Mouse (Mus musculus): ENCODE results near the gene Il1rapl1. TPM values are rescaled to one million over a fixed set of nuclear protein-coding genes. Genes with fewer than 3 reads are reported as not detected.

The Il1rapl1 gene
- total RNA-seq (2021), result under 1 TPM; 0.16 to 0.19 TPM

GRCm38 (mm10) chrX:88115609-88116073 is at the start of gene Il1rapl1:
TSS of gene Il1rapl1 (minus strand) at chrX:88115645.
- intact Hi-C loops (cut with DNase I), result no loop called here
- no peak for DNase-seq

DNA sequence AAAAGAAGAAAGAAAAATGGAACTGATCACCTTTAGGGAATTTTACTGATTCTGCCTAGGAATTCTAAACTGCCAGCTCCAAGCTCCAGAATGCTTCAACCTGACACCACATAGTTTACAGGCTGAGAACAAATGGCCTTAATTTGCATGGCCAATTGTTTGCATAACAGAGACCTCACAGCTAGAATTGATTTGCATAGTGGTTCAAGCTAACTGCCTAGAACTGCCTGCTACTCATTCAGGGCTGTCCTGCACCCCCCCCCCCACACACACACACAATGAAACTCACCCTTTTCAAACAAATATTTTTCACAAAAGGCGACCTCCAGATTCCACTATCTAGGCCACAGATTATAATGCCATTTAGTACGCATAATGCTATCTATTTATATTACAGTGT is 42.6 kb upstream of the Il1rapl1 start:
- no peak for DNase-seq
- intact Hi-C loops (cut with DNase I), result no loop called here

- no peak for DNase-seq
- intact Hi-C loops (cut with DNase I), result no loop called here
Observed at GRCm38 (mm10) chrX:88125612-88126011, 10.2 kb upstream of the Il1rapl1 start.

DNA sequence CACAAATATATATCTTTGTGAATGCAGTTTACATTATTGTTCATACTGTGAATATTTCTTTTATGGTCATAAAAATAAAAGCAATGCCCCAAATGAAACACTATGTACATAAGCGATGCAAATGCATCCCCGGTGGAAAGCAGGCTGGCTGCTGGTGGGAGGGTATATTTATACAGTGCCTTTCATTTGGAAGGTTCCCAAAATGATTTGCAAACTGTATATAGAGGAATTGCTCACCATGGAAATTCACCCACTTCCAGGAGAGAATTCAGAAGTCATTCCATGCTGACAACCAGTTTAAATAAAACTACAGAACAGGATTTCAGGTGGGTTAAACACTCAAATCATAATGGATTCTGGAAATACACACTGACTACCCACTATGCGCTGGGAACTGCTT is 4.6 kb upstream of the Il1rapl1 start:
- intact Hi-C loops (cut with DNase I), result no loop called here
- DNase-seq, result no peak

- intact Hi-C loops (cut with DNase I), result no loop called here
Observed at GRCm38 (mm10) chrX:88117858-88118257, 2.4 kb upstream of the Il1rapl1 start.

GRCm38 (mm10) chrX:88116326-88116725 is 881 bp upstream of the Il1rapl1 start:
- intact Hi-C loops (cut with DNase I), result no loop called here
- DNase-seq, result no peak

More at GRCm38 (mm10) chrX:88117858-88118257, 2.4 kb upstream of the Il1rapl1 start:
- DNase-seq, result no peak

GRCm38 (mm10) chrX:88113561-88113960 is 1.9 kb downstream of the Il1rapl1 start:
- DNase-seq, result no peak
- intact Hi-C loops (cut with DNase I), result no loop called here

GRCm38 (mm10) chrX:88112254-88112653 is 3.2 kb downstream of the Il1rapl1 start:
- intact Hi-C loops (cut with DNase I), result no loop called here
- DNase-seq, result no peak

- intact Hi-C loops (cut with DNase I), result no loop called here
- DNase-seq, result no peak
Observed at GRCm38 (mm10) chrX:88109733-88110132, 5.7 kb downstream of the Il1rapl1 start.

GRCm38 (mm10) chrX:88093936-88094569 is 21.4 kb downstream of the Il1rapl1 start:
- intact Hi-C loops (cut with DNase I), result no loop called here
- no peak for DNase-seq

DNA sequence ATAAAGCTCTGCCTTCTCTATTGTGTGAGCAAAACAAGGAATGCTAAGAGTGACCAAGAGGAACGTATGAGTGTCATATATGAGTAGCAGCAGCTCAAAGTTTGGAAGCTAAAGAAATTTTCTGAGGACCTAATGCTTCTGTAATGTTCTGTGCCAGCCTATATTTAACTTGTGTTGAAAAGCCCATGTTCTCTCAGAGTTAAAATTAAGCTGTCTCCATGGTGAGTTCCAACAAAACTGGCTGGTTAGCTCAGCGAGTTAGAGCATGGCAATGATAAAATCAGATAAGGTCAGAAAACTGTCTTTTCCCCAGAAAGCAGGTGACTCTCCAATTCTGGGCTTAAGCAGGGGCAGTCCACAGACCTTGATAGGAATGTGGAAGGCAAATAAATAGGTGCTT is 25.6 kb downstream of the Il1rapl1 start:
- intact Hi-C loops (cut with DNase I), result no loop called here

GRCm38 (mm10) chrX:88072741-88073419 is 42.6 kb downstream of the Il1rapl1 start:
- DNase-seq, result no peak
- intact Hi-C loops (cut with DNase I), result no loop called here

More for the DNA sequence above, 25.6 kb downstream of the Il1rapl1 start:
- DNase-seq, result no peak

DNA sequence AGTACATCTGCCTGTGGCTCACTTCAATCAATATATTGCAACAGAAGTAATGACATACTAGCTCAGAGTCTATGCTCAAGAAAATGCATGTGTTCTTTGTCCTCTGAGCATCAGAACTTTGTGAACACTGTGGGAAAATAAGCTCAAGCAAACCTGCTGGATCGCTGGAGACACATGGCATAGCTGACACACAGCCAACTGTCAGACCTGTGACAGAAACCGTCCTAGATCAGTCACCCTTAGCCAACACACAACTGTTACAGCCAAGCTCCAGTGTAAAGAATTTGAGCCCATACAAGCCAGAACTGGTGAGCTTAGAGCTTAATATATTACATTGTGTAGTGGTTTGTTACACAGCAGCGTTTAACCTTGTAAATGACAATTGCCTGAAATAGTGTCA is 45.1 kb downstream of the Il1rapl1 start:
- intact Hi-C loops (cut with DNase I), result no loop called here
- DNase-seq, result no peak

GRCm38 (mm10) chrX:88043556-88043955 is 71.9 kb downstream of the Il1rapl1 start:
- intact Hi-C loops (cut with DNase I), result no loop called here
- no peak for DNase-seq

- intact Hi-C loops (cut with DNase I), result no loop called here
- no peak for DNase-seq
Observed at GRCm38 (mm10) chrX:88038984-88039383, 76.5 kb downstream of the Il1rapl1 start.

DNA sequence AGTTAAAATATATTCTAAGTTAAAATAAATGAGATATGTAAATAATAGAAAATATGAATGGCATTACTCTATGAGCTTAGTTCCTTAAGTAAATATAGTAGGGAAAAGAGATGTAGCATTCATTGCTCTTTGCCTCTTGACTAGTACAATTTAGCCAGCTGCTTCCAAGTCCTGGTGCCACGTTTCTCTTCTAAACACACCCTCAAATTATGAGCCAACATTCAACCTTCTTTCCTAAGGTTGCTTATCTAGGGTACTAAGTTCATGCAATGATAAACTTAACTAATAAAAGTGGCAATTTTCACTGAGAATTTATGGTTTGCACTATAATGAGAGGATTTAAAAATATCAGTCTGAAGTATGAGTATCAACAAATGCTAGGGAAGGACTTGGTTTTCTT is 218.3 kb downstream of the Il1rapl1 start:
- intact Hi-C loops (cut with DNase I), result no loop called here
- no peak for DNase-seq

- DNase-seq, result no peak
- intact Hi-C loops (cut with DNase I), result no loop called here
Observed at GRCm38 (mm10) chrX:87891916-87892315, 223.5 kb downstream of the Il1rapl1 start.

GRCm38 (mm10) chrX:87854107-87854506 is 261.3 kb downstream of the Il1rapl1 start:
- DNase-seq, result no peak
- intact Hi-C loops (cut with DNase I), result no loop called here

- DNase-seq, result no peak
- intact Hi-C loops (cut with DNase I), result no loop called here
Observed at GRCm38 (mm10) chrX:87813884-87814283, 301.6 kb downstream of the Il1rapl1 start.

GRCm38 (mm10) chrX:87807717-87808116 is 307.7 kb downstream of the Il1rapl1 start:
- intact Hi-C loops (cut with DNase I), result no loop called here
- no peak for DNase-seq

DNA sequence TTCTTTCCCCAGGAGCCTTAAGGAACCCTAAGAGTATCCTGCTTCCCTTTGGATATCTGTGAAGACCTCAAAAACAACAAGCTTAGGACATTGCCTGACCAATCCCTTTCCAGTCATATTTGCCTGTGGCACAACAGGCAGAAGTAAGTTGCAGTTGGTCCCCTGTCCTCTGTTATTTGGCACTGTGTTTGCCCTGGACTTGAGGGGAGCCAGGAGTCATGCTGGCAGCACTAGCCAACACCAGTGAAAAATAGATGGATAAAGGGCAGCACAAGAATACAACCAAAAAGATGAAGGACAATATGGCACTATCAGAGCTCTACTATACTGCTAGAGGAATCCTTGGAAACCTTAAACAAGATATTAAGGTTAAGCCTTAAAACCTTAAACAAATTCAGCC is 322.4 kb downstream of the Il1rapl1 start:
- DNase-seq, result no peak
- intact Hi-C loops (cut with DNase I), result no loop called here

DNA sequence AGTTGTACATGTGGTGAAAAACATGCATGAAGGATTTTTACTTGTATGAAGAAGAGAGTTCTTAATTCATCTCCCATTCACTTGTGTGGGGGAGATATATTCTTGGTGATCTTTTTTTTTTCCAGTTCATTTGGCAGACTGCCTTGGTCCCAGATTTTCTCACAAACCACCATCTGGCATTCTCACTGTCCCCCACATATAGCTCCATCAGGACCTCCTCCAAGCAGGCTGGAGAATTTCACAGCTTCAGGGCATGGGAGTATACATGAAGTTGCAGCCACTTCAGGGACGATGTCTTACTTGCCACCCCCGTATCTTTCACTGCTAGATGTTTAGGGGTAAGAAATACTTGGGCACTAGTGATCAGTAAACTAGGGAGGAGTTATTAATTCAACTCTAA is 404.9 kb downstream of the Il1rapl1 start:
- DNase-seq, result no peak
- intact Hi-C loops (cut with DNase I), result no loop called here

Data from heart, postnatal 36 days (tissue).